Mouse (Mus musculus): ENCODE data around the gene Bag5. TPM values are rescaled to one million over a fixed set of nuclear protein-coding genes. Genes with fewer than 3 reads are reported as not detected.
A peak's percentile ranks its signal among the peaks of the same experiment; 100 is the strongest.

Gene Bag5
- polyA plus RNA-seq, 1 experiment from 2014 or later, result 49.7 TPM

- Histone ChIP-seq H3K36me3 (ENCODE audit: control insufficient read depth, insufficient read depth, low read length) (no peaks in the 10 kb centered on the region), H3K4me2 (replicated peaks; ENCODE audit: low read depth, low read length) (no peak overlapping the region), H3K27me3 (ENCODE audit: control insufficient read depth, insufficient read depth, low read length) (no peaks in the 10 kb centered on the region), H3K9ac (ENCODE audit: low read depth, low read length) (no peak overlapping the region), H3K9me3 (ENCODE audit: control insufficient read depth, low read length) (no peaks in the 10 kb centered on the region), H3K4me1 (ENCODE audit: control insufficient read depth, insufficient read depth, low read length) (peaks cover 26% of the 10 kb centered on the region), H3K27ac (ENCODE audit: low read depth, low read length) (no peak overlapping the region), H3K4me3 (ENCODE audit: low read length) (no peak overlapping the region)
- ATAC-seq (ENCODE audit: low FRiP score, low TSS enrichment), result peak; percentile 14; the same call in 1 of the 2 replicates
- 31% methylated on average over 6 of the region's 6 CpGs for whole genome bisulfite sequencing
Observed at GRCm38 (mm10) chr12:111696239-111696638, 16.8 kb downstream of the Bag5 start.

DNA sequence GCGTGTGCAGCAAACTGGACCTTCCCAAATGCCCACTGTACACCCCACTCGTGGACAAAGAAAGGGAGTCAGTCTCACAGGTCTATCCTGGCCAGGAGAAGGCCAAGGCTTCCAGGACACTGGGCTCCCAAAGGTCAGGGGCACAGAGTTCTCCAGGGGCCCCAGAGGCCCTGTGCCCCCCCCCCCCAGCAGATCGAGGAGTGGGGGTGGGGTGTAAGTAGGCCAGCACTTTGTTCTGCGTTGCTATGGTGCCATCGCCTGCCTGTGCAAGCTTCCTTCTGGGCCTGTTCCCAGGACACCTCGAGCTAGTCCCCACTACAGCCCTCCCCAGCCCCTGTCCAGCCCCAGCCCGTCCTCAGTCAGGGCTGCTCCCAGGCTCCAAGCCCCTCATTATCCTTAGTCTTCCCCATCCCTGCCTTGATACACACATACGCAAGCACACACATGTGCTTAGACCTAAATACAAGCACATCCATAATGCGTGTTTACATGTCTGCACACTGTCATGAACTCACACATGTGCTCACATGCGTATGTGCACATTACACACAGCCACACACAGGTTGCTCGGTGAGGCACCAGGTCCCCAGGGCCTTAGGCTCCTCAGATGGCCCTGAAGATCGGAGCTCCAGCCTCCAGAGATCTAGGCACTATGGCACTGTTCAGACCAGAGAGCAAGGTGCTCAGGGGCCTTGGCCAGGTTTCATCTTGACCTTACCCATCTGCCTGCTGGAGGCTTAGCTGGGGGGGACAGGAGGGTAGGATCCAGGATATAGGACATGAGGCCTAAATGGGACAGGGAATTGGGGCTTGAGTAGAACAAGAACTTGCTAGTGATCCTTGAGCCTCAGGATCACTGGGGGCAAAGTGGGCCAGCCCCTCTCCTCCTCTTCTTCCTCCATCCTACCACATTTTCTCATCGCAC lies 17.9 kb downstream of the Bag5 start:
- ATAC-seq (ENCODE audit: low FRiP score, low TSS enrichment), result 0 out of 2 replicates have a peak, but pooled peaks have one; percentile 10
- no peaks in the 10 kb centered on the region for H3K27me3 ChIP-seq (ENCODE audit: control insufficient read depth, insufficient read depth, low read length)
- no peak overlapping the region for H3K4me2 ChIP-seq (replicated peaks; ENCODE audit: low read depth, low read length)
- 60% methylated on average over 13 of the region's 13 CpGs for WGBS
- no peak overlapping the region for H3K4me3 ChIP-seq (ENCODE audit: low read length)
- no peaks in the 10 kb centered on the region for H3K9me3 ChIP-seq (ENCODE audit: control insufficient read depth, low read length)
- no peaks in the 10 kb centered on the region for H3K36me3 ChIP-seq (ENCODE audit: control insufficient read depth, insufficient read depth, low read length)
- 0 out of 2 replicates have a peak overlapping the region, but pooled peaks have one; percentile 79 for H3K27ac ChIP-seq (ENCODE audit: low read depth, low read length)
- H3K4me1 ChIP-seq (ENCODE audit: control insufficient read depth, insufficient read depth, low read length), result peaks cover 27% of the 10 kb centered on the region
- H3K9ac ChIP-seq (ENCODE audit: low read depth, low read length), result no peak overlapping the region

DNA sequence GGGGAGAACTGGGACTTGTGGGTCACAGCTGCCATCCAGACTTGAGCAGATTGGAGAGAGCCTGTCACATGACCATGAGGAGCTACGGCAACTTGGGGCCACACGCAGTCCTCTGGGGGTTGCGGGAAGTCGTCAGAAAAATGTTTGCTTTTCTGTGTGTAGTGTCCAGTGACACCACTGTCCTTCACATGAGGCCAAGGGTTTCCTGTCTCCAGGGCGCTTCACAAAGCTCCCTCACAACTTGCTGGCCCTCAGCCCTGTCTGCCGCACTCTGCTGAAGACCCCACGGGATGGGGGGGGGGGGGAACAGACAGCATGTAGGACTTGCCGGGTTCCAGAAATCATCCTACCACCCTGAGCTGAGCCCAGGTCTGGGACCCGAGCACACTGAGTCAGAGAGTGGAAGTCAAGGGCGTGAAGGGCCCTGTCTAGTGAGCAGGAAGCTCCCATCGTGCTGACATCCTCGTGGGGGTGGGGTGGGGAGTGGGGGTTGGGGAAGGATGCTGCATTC lies 18.7 kb downstream of the Bag5 start:
- H3K4me1 ChIP-seq (ENCODE audit: control insufficient read depth, insufficient read depth, low read length), result peaks cover 27% of the 10 kb centered on the region
- H3K4me2 ChIP-seq (replicated peaks; ENCODE audit: low read depth, low read length), result no peak overlapping the region; the same call in 1 of the 2 replicates
- H3K36me3 ChIP-seq (ENCODE audit: control insufficient read depth, insufficient read depth, low read length), result no peaks in the 10 kb centered on the region
- no peak overlapping the region for H3K4me3 ChIP-seq (ENCODE audit: low read length)
- H3K27me3 ChIP-seq (ENCODE audit: control insufficient read depth, insufficient read depth, low read length), result no peaks in the 10 kb centered on the region
- peak overlapping the region; percentile 79; the same call in 1 of the 2 replicates for H3K27ac ChIP-seq (ENCODE audit: low read depth, low read length)
- peak; percentile 14; the same call in 1 of the 2 replicates for ATAC-seq (ENCODE audit: low FRiP score, low TSS enrichment)
- H3K9ac ChIP-seq (ENCODE audit: low read depth, low read length), result peak overlapping the region; percentile 18; the same call in 1 of the 2 replicates
- 11% methylated on average over 12 of the region's 12 CpGs for WGBS
- no peaks in the 10 kb centered on the region for H3K9me3 ChIP-seq (ENCODE audit: control insufficient read depth, low read length)

DNA sequence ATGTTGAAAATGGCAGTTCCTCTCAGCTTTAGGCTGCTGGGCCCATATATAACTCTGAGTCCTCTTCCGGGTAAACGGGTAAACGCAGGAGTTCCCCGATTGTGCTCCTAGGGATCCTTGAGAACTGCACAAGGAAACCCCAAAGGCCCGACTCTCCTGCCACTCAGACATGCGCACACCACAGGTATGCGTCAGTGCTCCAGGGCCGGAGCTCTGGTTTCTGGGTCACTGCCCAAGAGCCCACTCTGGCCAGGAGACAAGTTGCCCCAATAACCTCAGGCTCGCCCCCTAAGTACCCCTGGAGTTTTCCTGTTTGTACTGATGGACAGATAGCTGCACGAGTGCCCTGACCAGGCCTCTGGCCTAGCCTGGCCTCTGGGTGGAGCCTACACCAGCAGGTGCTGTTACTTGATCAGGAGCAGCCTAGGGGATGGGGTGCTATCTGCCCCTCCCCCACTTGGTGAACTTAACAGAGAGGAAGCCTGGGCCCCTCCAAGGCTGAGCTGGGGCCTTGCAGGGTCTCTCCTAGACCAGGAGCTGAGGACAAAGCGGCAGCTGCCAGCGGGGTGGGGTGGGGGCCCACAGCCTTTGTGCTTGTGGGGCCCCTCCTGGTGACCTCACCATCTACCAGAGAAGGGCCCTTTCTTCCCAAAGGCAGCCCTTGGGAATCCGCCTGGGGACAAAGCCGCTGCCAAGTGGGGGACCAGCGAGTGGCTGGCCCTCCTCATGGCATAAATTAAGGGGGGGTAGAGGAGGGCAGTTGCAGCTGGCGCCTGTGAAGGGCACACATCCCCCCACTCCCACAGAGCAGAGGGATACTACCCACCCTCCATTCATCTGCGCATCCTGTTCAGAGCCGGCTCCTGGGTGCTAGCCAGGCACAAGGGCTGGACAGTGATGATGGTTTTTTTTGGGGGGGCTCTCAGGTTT lies 19.5 kb downstream of the Bag5 start:
- 23% methylated on average over 18 of the region's 18 CpGs for WGBS
- Histone ChIP-seq H3K27ac (ENCODE audit: low read depth, low read length) (peak overlapping the region; percentile 79; the same call in 1 of the 2 replicates), H3K36me3 (ENCODE audit: control insufficient read depth, insufficient read depth, low read length) (no peaks in the 10 kb centered on the region), H3K4me2 (replicated peaks; ENCODE audit: low read depth, low read length) (no peak overlapping the region; the same call in 1 of the 2 replicates), H3K9ac (ENCODE audit: low read depth, low read length) (peak overlapping the region; percentile 18; the same call in 1 of the 2 replicates), H3K9me3 (ENCODE audit: control insufficient read depth, low read length) (no peaks in the 10 kb centered on the region), H3K4me1 (ENCODE audit: control insufficient read depth, insufficient read depth, low read length) (peaks cover 27% of the 10 kb centered on the region), H3K27me3 (ENCODE audit: control insufficient read depth, insufficient read depth, low read length) (no peaks in the 10 kb centered on the region), H3K4me3 (ENCODE audit: low read length) (no peak overlapping the region)
- ATAC-seq (ENCODE audit: low FRiP score, low TSS enrichment), result peak; percentile 63

GRCm38 (mm10) chr12:111692899-111693298 lies 20.2 kb downstream of the Bag5 start:
- Histone ChIP-seq H3K4me3 (ENCODE audit: low read length) (no peak overlapping the region), H3K4me2 (replicated peaks; ENCODE audit: low read depth, low read length) (no peak overlapping the region), H3K36me3 (ENCODE audit: control insufficient read depth, insufficient read depth, low read length) (no peaks in the 10 kb centered on the region), H3K27ac (ENCODE audit: low read depth, low read length) (peak overlapping the region; percentile 79; the same call in 1 of the 2 replicates), H3K9me3 (ENCODE audit: control insufficient read depth, low read length) (no peaks in the 10 kb centered on the region), H3K4me1 (ENCODE audit: control insufficient read depth, insufficient read depth, low read length) (peaks cover 30% of the 10 kb centered on the region), H3K9ac (ENCODE audit: low read depth, low read length) (no peak overlapping the region), H3K27me3 (ENCODE audit: control insufficient read depth, insufficient read depth, low read length) (no peaks in the 10 kb centered on the region)
- no peak; the same call in 1 of the 2 replicates for ATAC-seq (ENCODE audit: low FRiP score, low TSS enrichment)
- WGBS, result 77% methylated on average over 5 of the region's 5 CpGs

DNA sequence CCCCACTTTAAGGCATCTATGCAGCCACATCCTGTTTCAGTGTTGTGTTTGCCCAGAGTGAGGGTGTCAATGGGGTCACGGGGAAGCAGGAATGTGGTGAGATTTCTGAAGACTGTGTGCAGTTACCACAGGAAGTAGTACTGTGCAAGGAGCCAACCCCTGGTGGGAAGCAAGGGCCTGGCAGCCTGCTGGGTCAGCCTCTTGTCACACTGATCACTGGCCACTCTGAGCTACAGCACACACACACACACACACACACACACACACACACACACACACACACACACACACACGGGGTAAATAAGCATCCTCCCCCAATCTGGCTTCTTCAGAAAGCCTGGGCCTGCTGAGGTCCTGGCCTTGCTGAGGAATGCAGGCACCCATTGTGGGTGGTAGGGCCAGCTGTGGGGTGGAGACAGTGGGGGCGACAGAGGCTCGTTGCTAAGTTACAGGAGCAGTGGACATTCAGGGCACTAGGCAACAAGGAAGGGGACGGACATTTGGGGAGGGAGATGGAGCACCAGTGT lies 21.6 kb downstream of the Bag5 start:
- no peak overlapping the region for H3K9ac ChIP-seq (ENCODE audit: low read depth, low read length)
- peaks cover 36% of the 10 kb centered on the region for H3K4me1 ChIP-seq (ENCODE audit: control insufficient read depth, insufficient read depth, low read length)
- no peak overlapping the region for H3K4me3 ChIP-seq (ENCODE audit: low read length)
- H3K27ac ChIP-seq (ENCODE audit: low read depth, low read length), result no peak overlapping the region
- H3K27me3 ChIP-seq (ENCODE audit: control insufficient read depth, insufficient read depth, low read length), result no peaks in the 10 kb centered on the region
- no peak for ATAC-seq (ENCODE audit: low FRiP score, low TSS enrichment)
- H3K9me3 ChIP-seq (ENCODE audit: control insufficient read depth, low read length), result no peaks in the 10 kb centered on the region
- no peak overlapping the region for H3K4me2 ChIP-seq (replicated peaks; ENCODE audit: low read depth, low read length)
- H3K36me3 ChIP-seq (ENCODE audit: control insufficient read depth, insufficient read depth, low read length), result no peaks in the 10 kb centered on the region
- WGBS, result 25% methylated on average over 5 of the region's 5 CpGs

- H3K4me2 ChIP-seq (replicated peaks; ENCODE audit: low read depth, low read length), result no peak overlapping the region
- H3K9ac ChIP-seq (ENCODE audit: low read depth, low read length), result no peak overlapping the region
- no peak overlapping the region for H3K4me3 ChIP-seq (ENCODE audit: low read length)
- peaks cover 29% of the 10 kb centered on the region for H3K4me1 ChIP-seq (ENCODE audit: control insufficient read depth, insufficient read depth, low read length)
- no peaks in the 10 kb centered on the region for H3K36me3 ChIP-seq (ENCODE audit: control insufficient read depth, insufficient read depth, low read length)
- no peaks in the 10 kb centered on the region for H3K9me3 ChIP-seq (ENCODE audit: control insufficient read depth, low read length)
- no peaks in the 10 kb centered on the region for H3K27me3 ChIP-seq (ENCODE audit: control insufficient read depth, insufficient read depth, low read length)
- ATAC-seq (ENCODE audit: low FRiP score, low TSS enrichment), result no peak
- WGBS, result 86% methylated on average over 11 of the region's 11 CpGs
- H3K27ac ChIP-seq (ENCODE audit: low read depth, low read length), result no peak overlapping the region
Observed at GRCm38 (mm10) chr12:111689426-111689825, 23.6 kb downstream of the Bag5 start.

- Histone ChIP-seq H3K4me3 (ENCODE audit: low read length) (no peak overlapping the region), H3K27ac (ENCODE audit: low read depth, low read length) (no peak overlapping the region), H3K36me3 (ENCODE audit: control insufficient read depth, insufficient read depth, low read length) (no peaks in the 10 kb centered on the region), H3K9me3 (ENCODE audit: control insufficient read depth, low read length) (no peaks in the 10 kb centered on the region), H3K4me2 (replicated peaks; ENCODE audit: low read depth, low read length) (no peak overlapping the region), H3K9ac (ENCODE audit: low read depth, low read length) (no peak overlapping the region), H3K27me3 (ENCODE audit: control insufficient read depth, insufficient read depth, low read length) (no peaks in the 10 kb centered on the region), H3K4me1 (ENCODE audit: control insufficient read depth, insufficient read depth, low read length) (peaks cover 16% of the 10 kb centered on the region)
- WGBS, result 48% methylated on average over 2 of the region's 2 CpGs
- ATAC-seq (ENCODE audit: low FRiP score, low TSS enrichment), result no peak
Observed at GRCm38 (mm10) chr12:111688069-111688428, 25.0 kb downstream of the Bag5 start.

All from kidney, embryonic 14.5 days (tissue).